Mouse (Mus musculus): ENCODE measurements around the gene Hopx.

Gene Hopx

DNA sequence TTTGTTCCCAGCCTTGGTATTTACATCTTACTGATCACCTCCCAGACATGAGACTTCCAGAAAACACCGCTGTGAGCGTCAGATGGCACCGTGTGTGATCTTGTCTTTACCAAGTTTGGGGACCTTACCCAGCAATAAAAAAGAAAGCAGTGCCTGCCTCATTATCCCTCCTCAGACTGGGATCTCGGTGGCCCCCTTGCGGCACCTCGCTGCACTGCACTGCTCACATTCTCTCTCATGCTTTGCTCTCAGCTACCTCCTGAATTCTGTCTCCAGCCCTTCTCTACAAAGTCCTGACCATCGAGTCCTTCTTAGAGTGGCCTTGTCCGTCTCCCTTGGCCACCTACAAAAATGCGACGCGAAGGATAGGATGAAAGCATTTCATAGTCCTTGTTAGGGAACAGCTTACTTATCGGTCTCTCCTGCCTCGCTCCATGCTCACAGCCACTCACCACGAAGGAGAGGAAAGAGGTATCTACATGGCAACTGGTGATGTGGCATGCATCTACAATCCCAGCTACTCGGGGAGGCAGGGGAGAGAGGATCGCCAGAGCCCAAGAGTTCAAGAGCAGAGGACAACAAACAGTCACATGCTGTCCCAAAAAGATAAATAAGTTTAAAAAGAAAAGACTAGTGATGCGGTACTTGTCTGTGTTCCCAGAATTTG, 53.4 kb downstream of the Hopx start:
- peak; percentile 57 for DNase-seq

DNA sequence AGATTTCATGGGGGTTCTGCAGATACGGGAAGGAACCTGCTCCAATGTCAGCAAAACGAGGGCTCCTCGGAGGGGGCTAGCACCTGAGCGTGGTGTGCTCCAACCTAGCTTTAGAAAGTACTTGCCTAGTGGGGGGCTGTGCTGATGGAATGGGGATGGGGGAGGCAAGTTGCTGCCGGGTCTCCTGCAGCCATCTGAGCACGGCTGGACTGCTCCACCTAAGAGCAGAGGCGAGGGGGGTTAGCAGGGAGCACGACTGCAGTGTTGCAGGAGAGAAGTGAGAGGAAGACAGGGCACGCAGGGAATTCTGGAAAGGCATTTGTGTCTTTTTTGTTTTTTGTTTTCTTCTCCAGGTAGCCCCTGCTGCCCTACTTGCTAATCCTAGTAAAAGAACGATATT, 54.6 kb downstream of the Hopx start:
- DNase-seq: no peak

DNA sequence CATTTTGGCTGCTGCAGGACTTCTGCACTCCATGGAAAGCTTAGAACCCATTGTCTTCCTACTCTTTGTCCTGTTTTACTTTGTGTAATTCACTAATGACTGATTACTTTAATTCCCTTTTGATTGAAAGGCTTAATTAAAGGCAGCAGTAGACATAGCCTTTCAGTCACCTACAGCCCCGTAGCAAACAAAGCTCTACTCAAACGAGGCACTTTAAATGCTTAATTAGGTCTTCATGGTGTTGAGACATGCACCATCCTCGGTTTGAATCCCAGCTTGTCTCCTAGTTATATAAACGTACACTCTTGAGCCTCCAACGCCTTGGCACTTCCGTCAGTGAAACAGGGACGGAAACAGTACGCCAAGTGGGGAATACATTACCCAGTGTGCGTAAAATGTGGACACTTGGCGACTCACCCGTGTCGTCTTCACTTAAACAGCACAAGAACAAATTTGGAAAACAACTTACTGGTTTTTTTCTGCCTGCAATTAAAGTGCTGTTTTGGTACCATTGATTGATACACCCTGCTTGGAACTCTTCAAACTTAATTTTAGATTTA, 58.0 kb downstream of the Hopx start:
- no peak for DNase-seq

DNA sequence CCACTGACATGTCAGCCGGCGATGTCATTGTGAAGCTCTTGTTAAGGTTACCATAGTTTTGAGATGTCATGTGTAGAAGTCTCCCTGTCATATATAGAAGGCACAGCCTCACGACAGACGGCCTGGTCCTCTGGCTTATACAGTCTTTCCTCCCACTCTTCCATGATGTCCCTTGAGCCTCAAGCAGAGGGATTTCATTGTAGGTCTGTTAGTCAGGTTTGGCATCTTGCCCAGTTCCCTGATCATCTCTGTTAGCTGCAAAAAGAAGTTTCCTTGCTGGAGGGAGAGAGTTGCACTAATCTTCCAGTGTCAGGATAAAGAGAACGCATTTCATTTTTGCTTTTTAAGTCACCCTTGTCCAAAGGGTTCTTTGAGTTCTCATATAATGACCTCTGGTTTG, 62.3 kb downstream of the Hopx start:
- no peak for DNase-seq

DNA sequence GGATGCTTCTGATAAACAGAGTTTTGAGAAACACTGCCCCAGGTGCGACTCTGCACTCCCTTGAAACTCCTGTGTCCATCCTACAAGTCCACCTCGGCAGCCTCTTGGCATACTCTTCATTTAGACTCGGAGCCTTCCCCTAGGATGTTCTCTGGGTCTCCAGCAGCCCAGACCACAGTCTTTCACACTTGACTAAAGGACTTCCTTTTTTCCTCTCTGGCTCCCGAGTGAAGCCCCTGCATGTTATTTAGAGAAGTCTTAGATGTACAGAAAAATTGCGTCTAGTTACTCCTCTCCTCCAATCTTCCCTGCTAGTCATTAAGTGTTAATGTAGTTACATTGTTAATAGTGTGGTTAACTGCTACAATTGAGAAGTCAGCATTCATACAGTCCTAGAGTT, 70.6 kb downstream of the Hopx start:
- no peak for DNase-seq

DNA sequence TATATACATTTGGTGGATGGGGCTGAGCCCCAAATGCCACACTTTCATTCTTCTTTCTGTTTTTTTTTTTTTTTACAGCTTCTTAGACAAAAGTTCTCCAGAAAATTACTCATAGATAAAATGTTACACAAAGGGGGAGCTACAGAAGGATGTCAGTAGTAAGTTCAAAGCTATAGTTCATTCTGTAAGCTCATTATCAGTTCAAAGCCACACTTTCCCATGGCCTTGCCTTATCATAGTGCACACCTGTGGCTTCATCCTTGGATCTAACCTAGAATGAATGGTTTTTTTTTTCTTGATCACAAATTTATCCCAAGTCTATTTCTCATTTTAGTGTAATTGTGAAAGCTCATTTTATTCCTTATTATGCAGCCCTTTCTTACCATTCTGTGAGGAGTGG, 75.5 kb downstream of the Hopx start:
- no peak for DNase-seq

DNA sequence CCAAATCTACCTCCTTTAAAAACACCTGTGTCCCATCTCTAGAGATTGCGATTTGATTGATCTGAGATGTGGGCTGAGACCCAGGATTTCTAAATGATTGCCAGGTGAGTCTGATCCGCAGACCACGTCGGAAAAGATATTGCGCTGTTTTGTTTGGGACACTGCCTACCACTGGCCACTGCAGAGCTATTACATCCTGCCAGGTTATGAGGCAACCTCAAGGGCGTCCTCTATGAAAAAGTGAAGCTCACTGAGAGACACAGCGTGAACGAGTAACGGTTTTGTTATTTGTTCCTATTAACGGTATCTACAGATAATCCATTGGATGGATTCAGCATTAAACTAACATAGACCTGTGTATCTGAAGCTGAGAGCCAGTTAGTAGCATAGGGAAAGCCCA, 76.5 kb downstream of the Hopx start:
- DNase-seq: no peak
